Comparison of ENCODE assay signal across 20 mouse cellular contexts in the genomic region with DNA sequence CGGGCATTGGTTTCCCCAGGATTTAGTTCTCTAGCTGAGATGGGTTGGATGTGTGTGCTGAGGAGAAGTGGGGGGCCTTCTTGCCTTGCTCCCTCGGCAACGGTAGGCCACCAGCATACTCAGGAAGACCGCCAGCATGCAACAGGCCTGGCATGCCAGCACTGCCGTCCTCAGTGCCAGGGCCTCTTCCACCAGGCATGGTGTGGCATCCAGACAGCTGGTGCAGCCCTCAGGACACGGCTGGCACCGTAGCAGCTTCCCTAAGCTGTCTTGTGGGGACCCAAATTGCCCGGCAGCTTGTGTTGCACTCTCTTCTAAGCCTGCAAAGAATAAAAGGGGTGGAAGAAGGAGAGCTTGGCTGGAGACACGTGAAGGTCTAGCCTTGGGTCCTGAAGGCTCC. TPM values are rescaled to one million over a fixed set of nuclear protein-coding genes. Genes with fewer than 3 reads are reported as not detected.
DNase-seq lines count a peak whose midpoint lies in the region; ATAC-seq and TF ChIP-seq lines count a peak whose summit lies in the region.
"Had no signal": no experiment of that assay in that cellular context is flagged by ENCODE, and none has a peak within 500 bp of the region (broad histone marks: within the 10 kb centered on the region; RNA-seq: fewer than 3 reads in every experiment).

No protein-coding gene starts in this region.

- TF ChIP-seq POLR2A in brain, embryonic 14.5 days (IDR thresholded peaks at IDR 0.05; ENCODE audit: borderline replicate concordance, extremely low read depth, insufficient read depth, insufficient read length, poor library complexity, severe bottlenecking) = no peak

- H3K4me2 ChIP-seq in hindbrain, postnatal 0 days (ENCODE audit: low read depth, low read length) = no peak overlapping the region
- no peak overlapping the region for H3K4me2 ChIP-seq in hindbrain, embryonic 13.5 days
- H3K4me2 ChIP-seq: embryonic facial prominence, embryonic 15.5 days; heart, embryonic 11.5 days; hindbrain, embryonic 14.5 days; limb, embryonic 15.5 days had no signal

- no peak overlapping the region for H3K27ac ChIP-seq in hindbrain, postnatal 0 days
- H3K27ac ChIP-seq in hindbrain, embryonic 13.5 days = no peak overlapping the region
- H3K27ac ChIP-seq: embryonic facial prominence, embryonic 15.5 days; hindbrain, embryonic 14.5 days; limb, embryonic 15.5 days had no signal

- 43% methylated on average over 9 of the region's 9 CpGs for WGBS in hindbrain, postnatal 0 days
- 70% methylated on average over 9 of the region's 9 CpGs for WGBS in hindbrain, embryonic 13.5 days

- no peak overlapping the region for H3K9ac ChIP-seq in hindbrain, postnatal 0 days (replicated peaks; ENCODE audit: low read length)
- H3K9ac ChIP-seq in hindbrain, embryonic 13.5 days = no peak overlapping the region
- H3K9ac ChIP-seq: embryonic facial prominence, embryonic 15.5 days; hindbrain, embryonic 14.5 days; limb, embryonic 15.5 days had no signal

- no peak for TF ChIP-seq CTCF in hindbrain, postnatal 0 days (IDR thresholded peaks at IDR 0.05; ENCODE audit: low read depth)
- TF ChIP-seq CTCF in brain, embryonic 14.5 days (IDR thresholded peaks at IDR 0.05; ENCODE audit: borderline replicate concordance, extremely low read depth, insufficient read depth, insufficient read length) = no peak

- peak; percentile 71; the same call in 1 of the 2 replicates for ATAC-seq in hindbrain, postnatal 0 days
- ATAC-seq in hindbrain, embryonic 13.5 days (ENCODE audit: low FRiP score) = no peak
- ATAC-seq: intestine, embryonic 16.5 days had no signal

- H3K36me3 ChIP-seq in hindbrain, postnatal 0 days (ENCODE audit: insufficient read depth, low read length) = no peaks in the 10 kb centered on the region
- H3K36me3 ChIP-seq in hindbrain, embryonic 13.5 days = no peaks in the 10 kb centered on the region
- H3K36me3 ChIP-seq: embryonic facial prominence, embryonic 15.5 days; limb, embryonic 15.5 days had no signal

- no peaks in the 10 kb centered on the region for H3K27me3 ChIP-seq in hindbrain, postnatal 0 days (ENCODE audit: insufficient read depth, low read length)
- H3K27me3 ChIP-seq in hindbrain, embryonic 13.5 days = peaks cover 12% of the 10 kb centered on the region
- H3K27me3 ChIP-seq: embryonic facial prominence, embryonic 15.5 days had no signal

- peaks cover 8% of the 10 kb centered on the region; the same call in 1 of the 2 replicates for H3K4me1 ChIP-seq in hindbrain, postnatal 0 days (ENCODE audit: insufficient read depth, low read length)
- H3K4me1 ChIP-seq in hindbrain, embryonic 13.5 days (replicated peaks) = peaks cover 20% of the 10 kb centered on the region

- DNase-seq in hindbrain, postnatal 0 days (ENCODE audit: low spot score) = peak; percentile 72
- peak; percentile 77 for DNase-seq in brain, adult 2 months (ENCODE audit: low read depth, low spot score)
- peak; percentile 25 for DNase-seq in brain, embryonic 14.5 days (ENCODE audit: low read depth)
- peak; percentile 69 for DNase-seq in cerebellum, adult 9-10 months
- DNase-seq in spleen, postnatal 36 days (ENCODE audit: low spot score in 2 of 2) = no peak
- DNase-seq in lung, postnatal 4 days = no peak
- no peak for DNase-seq in lung, postnatal 10 days
- DNase-seq: adrenal gland, adult 2 months; heart, postnatal 10 days; layer of hippocampus, postnatal 36 days; lung, postnatal 14 days; spleen, adult 18-20 months; thymus, postnatal 36 days had no signal

- no peaks in the 10 kb centered on the region for H3K9me3 ChIP-seq in hindbrain, postnatal 0 days (ENCODE audit: low read length)
- H3K9me3 ChIP-seq in hindbrain, embryonic 13.5 days = no peaks in the 10 kb centered on the region
- H3K9me3 ChIP-seq: embryonic facial prominence, embryonic 15.5 days; limb, embryonic 15.5 days had no signal

- H3K4me3 ChIP-seq in hindbrain, postnatal 0 days (ENCODE audit: low read length) = no peak overlapping the region
- no peak overlapping the region for H3K4me3 ChIP-seq in hindbrain, embryonic 13.5 days
- H3K4me3 ChIP-seq: embryonic facial prominence, embryonic 15.5 days; limb, embryonic 15.5 days had no signal

RNA-seq across cellular contexts. Expression of a gene that starts 5.5 kb away (rescaled TPM):
- 1.8 and 1.9 TPM in 2 replicates for total RNA-seq in hindbrain, postnatal 0 days (2014; rRNA removed)
- 0.61 and 1.0 TPM in 2 replicates for polyA plus RNA-seq in hindbrain, postnatal 0 days (2015; fragmentation: Nextera tagmentation; extraction: Ambion mirVana)
- polyA plus RNA-seq in hindbrain, embryonic 13.5 days (2015; fragmentation: Nextera tagmentation; extraction: Ambion mirVana) = 0.16 and 0.25 TPM in 2 replicates
- 0.26 and 0.41 TPM in 2 replicates for polyA plus RNA-seq in brain, embryonic 14.5 days (2012; rRNA removed)
- polyA plus RNA-seq: liver, embryonic 16.5 days had no signal

RNA-seq across cellular contexts. Expression of a gene that starts 16.0 kb away (rescaled TPM):
- 49.5 and 59.0 TPM in 2 replicates for total RNA-seq in hindbrain, postnatal 0 days (2014; rRNA removed)
- 5.5 and 5.9 TPM in 2 replicates for polyA plus RNA-seq in hindbrain, postnatal 0 days (2015; fragmentation: Nextera tagmentation; extraction: Ambion mirVana)
- 8.4 and 9.2 TPM in 2 replicates for polyA plus RNA-seq in hindbrain, embryonic 13.5 days (2015; fragmentation: Nextera tagmentation; extraction: Ambion mirVana)
- 31.2 and 37.1 TPM in 2 replicates for polyA plus RNA-seq in brain, embryonic 14.5 days (2012; rRNA removed)

RNA-seq across cellular contexts. Expression of a gene that starts 30.9 kb away (rescaled TPM):
- 21.2 and 22.5 TPM in 2 replicates for total RNA-seq in hindbrain, postnatal 0 days (2014; rRNA removed)
- 35.1 and 39.5 TPM in 2 replicates for polyA plus RNA-seq in hindbrain, postnatal 0 days (2015; fragmentation: Nextera tagmentation; extraction: Ambion mirVana)
- polyA plus RNA-seq in hindbrain, embryonic 13.5 days (2015; fragmentation: Nextera tagmentation; extraction: Ambion mirVana) = 38.4 and 39.0 TPM in 2 replicates
- 25.4 and 26.1 TPM in 2 replicates for polyA plus RNA-seq in brain, embryonic 14.5 days (2012; rRNA removed)

Comparison
In these comparisons a context has a peak if more than half of its experiments do, and no peak if none do; other contexts are left out.
1. DNase-seq: peak in hindbrain, postnatal 0 days (single experiment), brain, adult 2 months (single experiment), brain, embryonic 14.5 days (single experiment) and cerebellum, adult 9-10 months (single experiment); none in spleen, postnatal 36 days (0 of 2), lung, postnatal 4 days (0 of 2) and lung, postnatal 10 days (single experiment).